Mouse (Mus musculus) regulatory T cell (primary cell): ENCODE results near the gene Aplp1.

ENCODE experiments used
- in situ Hi-C: fragments of 300-600 bp; cut with MboI, MseI; formaldehyde crosslinking; loops from one replicate; pipeline ENCODE4 v1.15.1; 2025; ENCODE audit warnings: high pct_unique_total_duplicates

The Aplp1 gene

DNA sequence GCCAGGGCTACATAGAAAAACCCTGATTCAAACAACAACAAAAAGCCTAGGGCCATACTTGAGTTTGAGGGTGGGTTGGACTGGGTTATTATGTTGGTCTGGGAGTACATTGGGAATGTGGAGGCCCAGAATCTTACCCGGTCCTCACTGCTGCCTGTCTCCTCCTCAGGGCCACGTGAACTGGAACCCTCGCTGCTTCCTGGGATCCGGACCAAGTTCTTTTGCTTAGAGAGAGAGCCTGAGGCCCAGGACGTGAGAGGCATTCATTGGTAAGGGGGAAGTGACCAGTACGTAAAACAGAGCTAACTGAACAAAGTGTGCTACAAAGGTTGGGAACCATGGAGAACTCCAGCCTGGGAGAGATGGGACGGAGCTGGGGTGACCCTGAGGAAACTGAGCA is 4.9 kb upstream of the Aplp1 start:
- in situ Hi-C loops, result no loop called here

DNA sequence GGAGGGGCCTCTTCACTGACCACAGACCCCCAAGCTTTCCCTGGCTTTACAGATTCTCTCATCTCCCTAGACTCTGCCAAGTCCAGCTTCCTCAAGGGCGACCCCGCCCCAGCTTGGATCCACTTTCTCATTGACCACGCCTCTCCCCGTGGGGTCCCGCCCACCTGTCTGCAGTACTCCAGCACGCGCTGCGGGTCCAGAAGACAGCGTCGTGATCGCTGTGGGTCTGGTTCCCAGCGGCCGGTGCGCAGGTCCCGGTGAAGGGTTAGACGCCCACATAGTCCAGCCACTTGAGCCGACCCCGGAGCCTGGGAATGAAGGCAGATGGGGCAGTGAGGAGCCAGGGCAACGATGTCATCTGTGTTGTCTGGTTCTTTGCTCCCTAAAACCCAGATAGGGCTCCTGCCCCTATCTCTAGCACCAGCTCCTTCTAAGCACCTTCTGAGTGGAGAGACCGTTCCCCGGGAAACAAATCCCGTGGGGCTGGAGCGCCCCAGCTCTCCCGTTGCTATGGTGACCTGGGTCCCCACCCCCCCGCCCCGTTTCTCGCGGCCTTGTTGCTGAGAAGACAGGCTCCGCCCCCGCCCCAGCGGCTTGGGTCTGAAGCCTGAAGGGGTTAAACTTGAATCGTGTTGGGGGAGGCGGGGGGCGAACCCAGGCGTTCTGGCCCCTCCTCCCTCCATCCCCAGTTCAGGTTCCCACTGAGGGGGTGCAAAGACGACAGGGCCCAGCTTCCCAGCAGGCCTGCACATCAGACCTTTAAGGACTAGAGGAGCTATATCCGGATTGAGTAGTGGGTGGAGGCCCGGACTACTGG is 973 bp downstream of the Aplp1 start:
- in situ Hi-C loops, result no loop called here

DNA sequence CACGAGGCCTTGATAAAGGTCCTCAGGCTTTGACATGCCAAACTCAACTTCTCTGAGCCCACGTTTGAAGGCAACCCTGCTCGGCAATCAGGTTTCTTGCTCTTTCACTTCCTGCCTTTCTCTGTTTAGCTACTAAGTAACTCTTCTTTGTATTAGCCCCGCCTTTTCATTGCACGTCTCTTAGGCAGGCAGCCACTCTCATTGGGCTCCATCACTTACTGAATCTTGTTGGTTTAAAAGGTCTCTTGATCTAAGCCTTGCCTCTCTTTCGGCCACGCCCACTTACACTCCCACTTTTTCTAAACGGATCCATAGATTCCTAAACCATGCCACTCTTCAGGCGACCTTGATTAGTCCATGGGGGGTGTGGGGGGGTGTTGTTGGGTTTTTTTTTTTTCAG is 1.6 kb downstream of the Aplp1 start:
- in situ Hi-C loops, result no loop called here

DNA sequence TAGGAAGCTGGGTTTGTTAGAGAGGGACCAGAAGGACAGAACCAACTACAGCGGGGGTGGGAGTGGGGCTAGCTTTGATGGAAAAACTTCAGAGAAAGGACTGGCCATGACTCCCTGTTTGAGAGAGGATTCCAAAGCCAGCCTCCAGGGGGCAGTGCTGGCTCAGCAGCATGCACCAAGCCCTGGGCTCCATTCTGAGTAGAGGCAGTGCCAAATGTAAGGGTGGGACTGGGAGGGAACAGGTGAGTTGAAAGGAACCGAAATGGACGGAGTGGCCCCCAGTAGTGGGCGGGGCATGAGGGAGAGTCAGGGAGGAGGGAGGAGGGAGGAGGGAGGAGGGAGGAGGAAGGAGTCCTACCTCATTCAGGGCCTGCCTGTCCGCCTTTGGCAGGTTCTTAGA is 4.6 kb downstream of the Aplp1 start:
- in situ Hi-C loops, result no loop called here

DNA sequence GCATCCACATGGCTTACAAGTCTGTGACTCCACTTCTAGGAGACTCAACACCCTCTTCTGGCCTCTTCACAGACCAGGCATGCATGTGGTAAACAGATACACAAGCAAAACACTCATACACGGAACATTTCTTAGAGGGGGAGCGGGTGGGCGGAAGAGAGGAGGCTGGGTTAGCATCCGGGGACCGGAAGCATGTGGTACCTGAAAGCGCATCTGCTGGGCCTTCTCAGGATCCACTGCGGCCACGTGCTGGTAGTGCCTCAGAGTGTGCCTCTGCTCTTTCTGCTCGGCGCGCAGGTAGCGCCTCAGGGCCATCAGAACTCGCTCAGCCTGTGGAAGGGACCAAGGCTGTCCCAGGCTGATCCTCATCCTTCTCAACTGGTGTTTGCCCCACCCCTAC is 5.6 kb downstream of the Aplp1 start:
- in situ Hi-C loops, result loop anchor here (5.0 kb wide), 1 partner anchor 67 kb away; no protein-coding TSS in a partner anchor

DNA sequence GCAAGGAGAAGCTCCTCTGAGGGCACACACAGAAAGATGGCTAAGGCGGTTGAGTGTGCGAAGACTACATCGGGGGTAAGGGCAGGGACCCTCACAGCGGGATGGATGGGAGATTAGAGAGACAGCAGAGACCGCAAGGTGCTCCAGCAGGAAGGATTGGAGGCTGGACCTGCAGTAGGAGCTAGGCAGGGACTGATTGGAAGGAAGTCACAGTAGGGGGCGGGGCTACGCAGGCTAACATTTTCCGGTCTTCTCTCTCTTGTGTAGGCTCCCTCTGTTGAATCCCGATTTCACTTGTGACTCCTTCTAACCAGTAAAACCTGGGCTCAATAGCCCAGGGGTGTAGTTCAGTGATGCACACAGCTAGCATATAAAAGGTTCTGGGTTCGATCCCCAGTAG is 8.5 kb downstream of the Aplp1 start:
- in situ Hi-C loops, result loop anchor here (5.0 kb wide), 1 partner anchor 65 kb away; no protein-coding TSS in a partner anchor

DNA sequence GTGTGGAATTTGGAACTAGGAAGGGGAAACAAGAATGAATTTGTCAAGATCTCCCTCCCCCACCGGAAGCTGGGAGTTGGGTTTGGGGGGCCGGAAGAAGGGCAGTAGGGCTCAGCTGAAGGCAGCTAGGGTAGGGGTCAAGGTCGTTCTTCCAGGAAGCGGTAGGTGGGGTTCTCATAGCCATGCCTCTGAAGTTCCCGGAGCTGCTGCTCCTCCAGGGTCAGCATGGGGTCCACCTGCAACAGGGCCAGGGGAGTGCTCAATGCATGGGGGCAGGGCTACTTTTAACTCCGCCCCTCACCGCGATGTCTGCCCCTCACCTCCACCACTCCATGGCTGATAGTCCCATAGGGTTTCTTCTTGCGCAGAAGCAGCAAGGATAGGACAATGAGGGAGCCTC is 10.2 kb downstream of the Aplp1 start:
- in situ Hi-C loops, result loop anchor here (5.0 kb wide), 1 partner anchor 63 kb away; no protein-coding TSS in a partner anchor

DNA sequence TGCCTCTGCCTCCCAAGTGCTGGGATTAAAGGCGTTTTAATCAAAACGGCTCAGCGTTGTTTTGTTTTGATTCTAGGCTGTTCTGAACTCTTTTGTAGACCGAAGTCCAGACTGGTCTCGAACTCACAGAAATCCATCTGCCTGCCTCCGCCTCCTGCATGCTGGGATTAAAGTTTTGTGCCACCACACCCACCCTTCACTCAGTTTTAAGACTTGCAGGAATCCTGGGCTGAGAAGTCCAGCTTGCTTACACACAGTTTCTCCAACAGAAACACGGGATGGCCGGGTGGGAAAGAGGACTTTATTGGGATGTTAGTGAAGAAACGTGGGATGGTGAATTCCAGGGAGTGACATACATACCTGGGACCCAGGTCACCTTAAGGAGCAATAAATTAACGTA is 10.6 kb downstream of the Aplp1 start:
- in situ Hi-C loops, result loop anchor here (5.0 kb wide), 1 partner anchor 62 kb away; no protein-coding TSS in a partner anchor

DNA sequence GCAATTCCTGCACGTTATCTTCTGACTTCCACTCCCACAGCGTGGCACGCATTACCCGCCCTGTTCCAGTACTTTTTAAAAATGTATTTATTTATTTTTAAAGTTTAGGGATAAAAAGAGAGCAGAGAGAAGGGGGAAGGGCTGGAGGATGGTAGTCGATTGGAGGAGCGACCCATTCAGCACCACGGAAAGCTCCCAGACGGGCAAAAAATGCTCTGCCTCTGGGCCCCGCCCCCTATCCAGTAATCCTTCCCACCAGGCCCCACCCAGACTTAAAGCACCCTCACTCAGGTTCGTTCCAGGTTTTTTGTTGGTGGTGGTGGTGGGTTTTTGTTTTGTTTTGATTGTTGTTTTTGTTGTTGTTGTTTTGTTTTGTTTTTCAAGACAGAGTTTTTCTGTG is 11.1 kb downstream of the Aplp1 start:
- in situ Hi-C loops, result no loop called here

DNA sequence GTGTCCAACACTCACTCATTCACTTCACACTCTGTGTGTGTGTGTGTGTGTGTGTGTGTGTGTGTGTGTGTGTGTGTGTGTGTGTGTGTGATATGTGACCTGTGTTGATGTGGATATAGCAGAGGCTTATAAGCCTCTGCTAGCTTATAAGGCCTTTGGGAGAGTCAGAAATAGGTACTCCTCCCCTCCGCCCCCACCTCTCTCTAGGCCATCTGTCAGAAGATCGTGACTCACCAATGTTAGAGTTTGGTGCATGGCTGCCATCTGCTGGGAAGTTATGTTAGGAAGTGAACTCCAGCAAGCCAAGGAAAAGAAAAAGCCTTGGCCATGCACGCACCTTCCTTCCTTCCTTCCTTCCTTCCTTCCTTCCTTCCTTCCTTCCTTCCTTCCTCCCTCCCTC is 13.5 kb downstream of the Aplp1 start:
- in situ Hi-C loops, result no loop called here

DNA sequence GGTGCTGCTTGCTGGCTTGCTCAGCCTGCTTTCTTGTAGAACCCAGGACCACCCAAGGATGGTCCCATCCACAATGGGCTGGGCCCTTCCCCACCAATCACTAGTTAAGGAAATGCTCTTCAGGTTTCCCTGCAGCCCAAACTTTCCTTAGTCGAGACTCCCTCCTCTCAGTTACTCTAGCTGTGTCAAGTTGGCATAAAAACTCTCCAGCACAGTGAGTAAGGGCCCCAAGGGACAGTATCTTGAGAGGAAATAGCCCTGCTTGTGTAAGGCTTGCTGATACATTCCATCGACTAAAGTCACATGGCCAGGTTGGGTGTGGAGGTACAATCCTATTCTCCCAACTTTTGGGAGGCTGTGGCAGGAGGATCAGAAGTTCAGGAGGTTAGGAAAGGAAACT is 15.1 kb downstream of the Aplp1 start:
- in situ Hi-C loops, result no loop called here

DNA sequence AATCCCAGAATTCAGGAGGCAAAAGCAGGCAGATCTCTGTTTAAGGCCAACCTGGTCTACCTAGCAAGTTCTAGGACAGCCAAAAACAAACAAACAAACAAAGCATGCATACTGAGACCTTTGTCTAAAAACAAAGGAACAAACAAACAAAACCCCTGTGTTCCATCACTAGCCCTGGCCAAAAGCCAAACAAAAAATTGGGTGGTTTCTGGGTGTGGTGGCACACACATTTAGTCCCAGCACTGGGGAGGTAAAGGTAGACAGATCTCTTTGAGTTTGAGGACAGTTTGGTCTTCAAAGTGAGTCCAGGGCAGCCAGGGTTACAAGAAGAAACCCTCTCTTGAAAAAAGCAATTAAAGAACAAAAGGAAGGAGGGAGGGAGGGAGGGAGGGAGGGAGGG is 16.0 kb downstream of the Aplp1 start:
- in situ Hi-C loops, result no loop called here

DNA sequence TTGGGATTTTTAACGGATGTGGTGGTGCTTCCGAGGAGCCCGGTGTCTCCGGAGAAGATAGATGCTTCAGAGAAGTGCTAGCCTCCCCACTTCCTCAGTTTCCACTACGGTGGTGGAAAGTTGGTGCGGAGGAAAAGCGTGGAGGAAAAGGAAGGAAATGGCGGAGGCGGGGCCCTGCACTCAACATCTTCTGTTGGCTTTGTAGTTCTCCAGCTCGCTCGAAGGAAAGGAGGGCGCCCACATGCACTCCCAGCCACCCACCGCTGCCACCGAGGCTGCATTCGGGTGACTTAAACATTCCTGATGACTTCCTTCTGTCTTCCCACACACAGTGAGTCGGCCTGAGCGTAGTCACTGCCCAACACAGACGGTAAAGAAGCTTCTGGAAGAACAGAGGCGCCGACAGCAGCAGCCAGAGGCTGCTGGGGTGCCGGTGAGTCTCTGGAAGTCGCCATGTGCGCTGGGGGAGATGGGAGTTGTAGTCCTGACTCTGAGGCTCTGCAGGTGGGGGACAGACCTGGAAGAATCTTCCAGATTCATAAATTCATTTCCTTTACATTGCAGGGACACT is 22.2 kb downstream of the Aplp1 start:
- in situ Hi-C loops, result no loop called here

DNA sequence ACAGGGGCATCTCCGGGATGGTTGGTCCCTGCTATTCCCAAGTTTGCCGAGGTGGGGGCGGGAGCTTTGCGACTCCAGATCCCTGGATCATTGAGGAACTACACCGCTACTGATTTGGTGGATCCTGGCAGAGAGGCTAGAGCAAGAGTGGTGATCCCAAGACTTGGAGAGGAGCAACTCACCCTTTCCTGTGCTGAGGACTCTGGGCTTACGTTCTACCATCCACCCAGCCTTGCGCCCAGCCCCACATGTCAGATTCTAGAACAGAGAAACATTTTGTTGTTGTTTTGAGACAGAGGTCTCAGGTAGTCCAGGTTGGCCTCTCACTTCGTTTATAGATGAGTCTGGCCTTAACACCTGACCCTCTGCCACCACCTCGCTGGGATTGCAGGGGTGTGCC is 22.8 kb downstream of the Aplp1 start:
- in situ Hi-C loops, result no loop called here

DNA sequence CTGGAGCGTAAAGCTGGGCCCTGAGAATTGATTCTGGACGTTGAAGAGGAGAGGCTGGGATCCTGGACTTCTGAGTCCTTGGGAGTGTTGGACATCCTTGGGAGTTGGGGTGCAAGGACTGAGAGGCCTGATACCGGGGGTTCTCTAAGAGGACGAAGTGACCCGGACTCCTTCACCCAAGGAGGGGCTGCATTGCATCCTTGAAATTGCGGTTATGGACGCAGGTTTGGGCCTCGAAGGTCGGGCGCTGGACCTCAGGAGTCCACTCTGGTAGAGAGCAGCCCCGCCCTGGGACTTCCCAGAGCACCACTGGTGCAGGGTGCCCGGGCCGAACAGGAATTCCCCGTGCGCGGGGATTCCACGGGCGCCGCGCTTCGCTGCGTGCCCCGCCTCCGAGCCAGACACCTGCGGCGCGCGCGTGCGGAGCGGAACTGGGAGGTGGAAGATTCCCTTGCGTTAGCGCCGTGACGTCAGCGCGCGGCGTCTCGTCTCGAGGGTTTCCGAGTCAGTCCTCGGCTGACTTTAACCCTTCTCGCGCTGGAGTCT is 23.4 kb downstream of the Aplp1 start:
- in situ Hi-C loops, result no loop called here

DNA sequence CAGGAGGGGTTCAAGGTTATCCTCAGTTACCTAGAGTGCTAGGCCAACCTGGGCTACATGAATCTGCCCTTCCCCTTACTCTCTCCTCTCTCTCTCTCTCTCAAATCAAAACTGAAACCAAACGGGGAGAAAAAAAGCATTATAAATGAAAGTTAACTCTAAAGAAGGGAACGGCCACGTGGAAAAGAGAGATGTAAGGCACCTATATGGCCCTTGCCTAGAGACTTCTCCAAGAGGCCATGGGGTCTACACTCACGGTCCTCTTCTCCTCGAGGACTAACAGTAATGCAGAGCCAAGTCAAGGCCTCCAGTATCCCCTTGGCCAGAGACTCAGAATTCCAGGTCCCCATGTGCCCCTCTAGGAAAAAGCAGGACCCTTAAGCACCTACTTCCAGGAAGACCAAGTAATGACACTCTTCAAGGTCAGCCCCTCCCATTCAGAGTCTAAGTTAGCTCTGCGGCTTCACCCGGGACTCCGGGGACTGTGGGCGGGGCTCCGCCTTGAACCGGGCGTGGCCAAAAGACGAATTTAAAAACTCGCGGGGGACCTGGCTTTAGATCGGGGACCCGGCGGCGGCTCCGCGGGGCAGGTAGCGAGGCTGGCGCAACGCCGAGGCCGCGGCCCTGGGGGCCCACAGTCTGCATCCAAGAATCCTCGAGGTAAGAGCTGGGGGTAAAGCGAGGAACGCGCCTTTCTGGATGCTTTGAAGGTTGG is 24.0 kb downstream of the Aplp1 start, which contains the start of gene Nfkbid:
Gene Nfkbid (plus strand): TSS at position 558 of the 715 bp plus-strand sequence.
- in situ Hi-C loops, result no loop called here

DNA sequence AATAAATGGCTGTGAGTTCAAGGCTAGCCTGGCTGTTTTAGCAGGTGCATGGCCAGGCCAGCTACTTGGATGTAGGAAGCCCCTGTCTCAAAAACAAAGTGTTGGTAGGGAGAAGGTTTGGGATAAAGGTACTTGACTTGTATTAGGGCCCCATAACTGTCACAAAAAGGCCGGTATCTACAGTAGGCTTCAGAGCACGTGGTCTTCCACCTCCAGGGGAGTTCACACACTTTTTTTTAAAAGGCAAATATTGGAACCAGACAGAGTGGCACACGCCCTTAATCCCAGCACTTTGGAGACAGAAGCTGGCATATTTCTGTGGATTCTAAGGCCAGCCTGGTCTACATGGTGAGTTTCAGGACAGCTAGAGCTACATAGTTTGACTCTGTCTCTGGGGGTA is 24.7 kb downstream of the Aplp1 start:
- in situ Hi-C loops, result no loop called here

DNA sequence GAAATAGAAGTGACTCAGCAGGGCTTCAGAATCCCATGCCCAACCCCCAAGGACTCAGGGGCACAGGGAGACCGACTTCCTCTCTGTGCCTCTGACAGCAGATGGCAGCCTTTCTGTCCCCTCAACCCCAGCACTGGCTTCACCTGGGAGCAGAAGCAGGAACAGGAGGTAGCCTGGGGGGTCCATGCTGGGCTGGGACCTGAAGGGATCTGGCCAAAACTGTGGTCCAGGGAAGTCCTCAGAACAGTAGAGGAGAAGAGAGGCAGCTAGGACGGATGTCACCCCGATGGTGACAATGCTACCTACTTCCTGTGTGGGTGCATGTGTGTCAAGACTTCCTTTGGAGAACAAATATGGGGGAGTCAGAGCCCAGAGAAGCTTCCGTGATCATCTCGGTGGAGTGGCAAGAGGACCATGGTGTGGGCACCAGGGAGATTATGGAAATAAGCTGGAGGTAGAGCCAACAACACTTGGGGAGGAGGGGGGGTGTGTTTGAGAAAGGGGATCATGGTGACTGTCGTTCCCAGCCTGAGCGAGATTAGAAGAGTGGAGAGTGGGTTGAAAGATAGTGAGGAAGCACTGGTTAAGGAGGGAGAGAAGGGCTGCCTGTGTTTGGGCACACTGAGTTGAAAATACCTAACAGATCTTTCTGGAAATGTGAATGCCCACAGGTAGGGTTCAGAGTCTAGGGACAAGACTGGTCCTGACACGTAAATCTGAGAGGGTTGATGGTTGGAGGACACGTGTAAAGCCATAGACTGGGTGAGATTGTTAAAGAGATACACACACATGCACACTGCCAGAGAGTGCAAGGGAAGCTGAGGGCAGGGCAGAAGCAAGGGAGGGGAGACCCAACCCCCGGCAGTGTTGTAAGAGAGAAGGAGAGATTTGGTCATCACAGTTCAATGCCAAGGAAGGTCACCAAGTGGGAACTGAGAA is 25.5 kb downstream of the Aplp1 start, which contains the start of gene Hcst:
Gene Hcst (minus strand): TSS at position 294 of the 939 bp plus-strand sequence.
- in situ Hi-C loops, result no loop called here

DNA sequence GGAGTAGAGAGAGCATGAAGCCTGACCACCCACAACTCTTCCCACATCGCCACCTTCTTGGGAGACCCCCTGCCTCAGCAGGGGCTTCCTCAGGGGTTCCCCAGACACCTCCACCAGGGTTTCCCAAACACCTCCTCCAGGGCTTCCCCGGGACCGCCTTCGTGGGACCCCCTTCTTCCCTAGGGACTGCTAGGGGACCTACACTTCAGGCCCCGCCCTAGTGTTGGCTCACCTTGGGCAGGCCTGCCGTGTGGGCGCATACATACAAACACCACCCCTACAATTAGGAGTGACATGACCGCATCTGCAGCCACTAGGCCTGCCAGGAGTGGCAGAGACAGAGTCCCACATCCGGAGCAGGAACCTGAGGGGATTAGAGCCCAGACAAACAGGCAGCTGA is 27.5 kb downstream of the Aplp1 start:
- in situ Hi-C loops, result no loop called here

DNA sequence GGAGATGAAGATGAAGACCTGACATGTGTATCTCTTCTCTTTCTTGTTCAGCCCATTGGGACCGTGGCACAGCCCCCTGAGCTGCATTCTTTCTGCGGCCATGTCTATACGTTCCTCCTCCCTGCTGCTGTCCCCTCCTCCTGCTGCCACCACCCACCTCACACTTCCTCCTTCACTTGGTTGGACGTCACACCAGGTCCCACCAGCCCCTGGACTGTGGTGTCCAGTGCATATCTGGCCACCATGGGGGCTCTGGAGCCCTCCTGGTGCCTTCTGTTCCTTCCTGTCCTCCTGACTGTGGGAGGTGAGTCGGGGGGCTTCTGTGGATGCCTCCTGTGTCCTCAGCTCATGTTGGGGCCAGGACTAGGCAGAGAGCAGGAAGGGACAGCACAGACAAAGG is 31.7 kb downstream of the Aplp1 start, which contains the start of gene Tyrobp:
Gene Tyrobp (plus strand): TSS at position 165 of the 400 bp plus-strand sequence.
- in situ Hi-C loops, result no loop called here

DNA sequence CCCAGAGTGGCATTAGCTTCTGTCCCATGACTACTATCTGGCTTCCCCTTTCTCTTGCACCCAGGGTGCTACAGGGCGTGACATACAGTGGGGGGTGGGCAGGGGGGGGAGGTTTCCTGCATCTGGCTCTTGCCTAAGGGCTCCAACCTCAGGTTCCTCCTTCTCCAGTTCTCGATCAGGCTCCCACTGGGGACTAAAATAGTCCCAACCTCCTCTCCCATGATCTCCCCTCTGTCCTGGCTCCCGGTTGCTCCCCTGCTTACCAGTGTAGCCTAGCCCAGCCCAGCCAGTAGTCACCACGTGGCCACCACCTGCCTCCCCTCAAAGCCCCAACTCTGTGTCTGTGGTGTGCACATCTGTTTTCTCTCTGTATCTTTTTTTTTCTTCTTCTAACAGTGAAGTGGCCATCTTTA is 32.6 kb downstream of the Aplp1 start:
- in situ Hi-C loops, result no loop called here
